Mouse (Mus musculus) E14TG2a.4 (cell line): ENCODE data around the gene Trp73.

Experiments used
- CTCF ChIP-seq: conservative IDR thresholded peaks from 2 replicates; pipeline ENCODE4 v1.5.1; 2014; ENCODE audit warnings: low read length
- POU5F1 ChIP-seq: IDR thresholded peaks from 2 replicates; pipeline ENCODE4 v1.6.1; 2014; ENCODE audit warnings: low read length, borderline replicate concordance

DNA sequence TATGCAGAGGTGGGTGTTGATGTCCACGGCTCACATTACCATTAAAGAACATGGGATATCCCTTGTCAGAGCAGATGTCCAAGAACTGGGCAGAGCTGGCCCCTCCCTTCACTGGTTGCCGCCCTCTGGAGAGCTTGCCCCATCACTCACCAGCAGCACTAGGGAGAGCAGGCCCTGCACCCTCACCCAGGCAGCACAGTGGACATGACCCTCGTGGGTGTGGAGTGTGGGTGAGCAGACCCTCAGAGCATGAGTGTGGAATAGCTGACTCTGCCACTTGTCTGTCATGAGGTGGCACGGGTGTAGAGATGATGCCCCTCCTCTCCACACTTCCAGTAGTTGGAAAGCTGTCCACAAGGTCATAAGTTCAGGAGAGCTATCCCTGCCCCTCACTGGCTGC, 5.2 kb downstream of the Trp73 start:
- TF ChIP-seq CTCF (no peak), POU5F1 (no peak)
